18 mouse cellular contexts compared by ENCODE assay signal in genomic region chr11:60406606-60407005, GRCm38 (mm10). TPM values are rescaled to one million over a fixed set of nuclear protein-coding genes. Genes with fewer than 3 reads are reported as not detected.
"Had no signal": no experiment of that assay in that cellular context is flagged by ENCODE, and none has a peak within 500 bp of the region (broad histone marks: within the 10 kb centered on the region; RNA-seq: fewer than 3 reads in every experiment).

No protein-coding gene starts in this region.

- H3K4me2 ChIP-seq: lung, embryonic 15.5 days; midbrain, embryonic 11.5 days; midbrain, embryonic 13.5 days; midbrain, embryonic 15.5 days; neural tube, embryonic 12.5 days; stomach, embryonic 15.5 days had no signal

- ATAC-seq: lung, postnatal 0 days; midbrain, embryonic 13.5 days; midbrain, embryonic 15.5 days had no signal

- H3K4me1 ChIP-seq: lung, embryonic 15.5 days; megakaryocyte, embryonic 14.5 days; midbrain, embryonic 13.5 days; neural tube, embryonic 12.5 days; stomach, embryonic 15.5 days had no signal

- H3K27ac ChIP-seq: lung, embryonic 15.5 days; macrophage; midbrain, embryonic 13.5 days; midbrain, embryonic 15.5 days; neural tube, embryonic 12.5 days; stomach, embryonic 15.5 days; stomach, postnatal 0 days had no signal

- H3K27me3 ChIP-seq: lung, embryonic 15.5 days; megakaryocyte, embryonic 14.5 days; midbrain, embryonic 13.5 days; midbrain, embryonic 15.5 days; neural tube, embryonic 12.5 days; stomach, embryonic 15.5 days had no signal

- H3K9me3 ChIP-seq: lung, embryonic 15.5 days; megakaryocyte, embryonic 14.5 days; midbrain, embryonic 13.5 days; midbrain, embryonic 15.5 days; neural tube, embryonic 12.5 days; stomach, embryonic 15.5 days had no signal

- DNase-seq: lung, adult 2 months; lung, postnatal 14 days; lung, postnatal 36 days; right cerebral cortex, postnatal 14 days; thymus, adult 2 months; thymus, postnatal 25 days; thymus, postnatal 4 days had no signal

- H3K4me3 ChIP-seq: lung, embryonic 15.5 days; megakaryocyte, embryonic 14.5 days; midbrain, embryonic 13.5 days; midbrain, embryonic 15.5 days; neural tube, embryonic 12.5 days; stomach, embryonic 15.5 days had no signal

- H3K9ac ChIP-seq: lung, embryonic 15.5 days; midbrain, embryonic 13.5 days; midbrain, embryonic 15.5 days; neural tube, embryonic 12.5 days; stomach, embryonic 15.5 days had no signal

RNA-seq across cellular contexts. Expression of gene Drc3, which starts 53.5 kb away (rescaled TPM):
- total RNA-seq: monocyte, adult 5-6 weeks had no signal
- polyA plus RNA-seq: macrophage had no signal
